Mouse (Mus musculus) limb, embryonic 14.5 days (tissue): ENCODE results near the gene Fgfr2. TPM values are rescaled to one million over a fixed set of nuclear protein-coding genes. Genes with fewer than 3 reads are reported as not detected.

Experiments
- ATAC-seq: fragments of 200-750 bp; cut with Nextera tagmentation; 2 replicates; pipeline ENCODE4 v1.8.0; 2017; ENCODE audit warnings: low read depth, moderate number of reproducible peaks, moderate TSS enrichment; ENCODE audit not compliant: low FRiP score
- DNase-seq: peaks from one replicate; pipeline ENCODE4 v3.0.0-alpha.2; 2015; ENCODE audit warnings: low spot score
- H3K27ac ChIP-seq: fragments of 300-500 bp; sonication (generic); replicated peaks from 2 replicates; pipeline ENCODE4 v1.5.1; 2014; ENCODE audit warnings: low read depth, mild to moderate bottlenecking, low read length, moderate library complexity, mixed read lengths
- H3K27me3 ChIP-seq: fragments of 300-500 bp; sonication (generic); 2 replicates; pipeline ENCODE4 v1.6.1; 2014; ENCODE audit warnings: low read length, mixed read lengths; ENCODE audit not compliant: control insufficient read depth, insufficient read depth
- H3K36me3 ChIP-seq: fragments of 300-500 bp; sonication (generic); 2 replicates; pipeline ENCODE4 v1.6.1; 2014; ENCODE audit warnings: mild to moderate bottlenecking, low read length, moderate library complexity, mixed read lengths; ENCODE audit not compliant: control insufficient read depth, insufficient read depth
- H3K4me1 ChIP-seq: fragments of 300-500 bp; sonication (generic); 2 replicates; pipeline ENCODE4 v1.6.1; 2014; ENCODE audit warnings: antibody characterized with exemption, low read length, mixed read lengths; ENCODE audit not compliant: control insufficient read depth, insufficient read depth
- H3K4me2 ChIP-seq: fragments of 300-500 bp; sonication (generic); replicated peaks from 2 replicates; pipeline ENCODE4 v1.6.1; 2014; ENCODE audit warnings: low read depth, mild to moderate bottlenecking, low read length, moderate library complexity; ENCODE audit not compliant: severe bottlenecking
- H3K4me3 ChIP-seq: fragments of 300-500 bp; sonication (generic); replicated peaks from 2 replicates; pipeline ENCODE4 v1.5.1; 2014; ENCODE audit warnings: low read length
- H3K9ac ChIP-seq: fragments of 300-500 bp; sonication (generic); 2 replicates; pipeline ENCODE4 v1.6.1; 2014; ENCODE audit warnings: mild to moderate bottlenecking, low read depth, low read length, moderate library complexity; ENCODE audit not compliant: severe bottlenecking
- H3K9me3 ChIP-seq: fragments of 300-500 bp; sonication (generic); 2 replicates; pipeline ENCODE4 v1.6.1; 2016; ENCODE audit warnings: low read length; ENCODE audit not compliant: control insufficient read depth
- POLR2A ChIP-seq: fragments of 200-500 bp; IDR thresholded peaks from 2 replicates; pipeline ENCODE4 v1.8.0; 2012; ENCODE audit warnings: inconsistent platforms, mild to moderate bottlenecking, moderate library complexity, borderline replicate concordance; ENCODE audit not compliant: insufficient read depth, insufficient read length; ENCODE audit errors: extremely low read depth
- WGBS: fragments of 180-500 bp; shearing (Covaris S2); extraction: QIAGEN DNeasy Blood & Tissue Kit; methylation state at CpG from one replicate; pipeline ENCODE4 v1.1.7; 2014; 5-methylcytosine and 5-hydroxymethylcytosine counted together
- polyA plus RNA-seq, 2 experiments: library from polyadenylated mRNA; depleted of rRNA in 1 of 2; stranded (reverse) in 1 of 2; unstranded in 1 of 2; fragments of >200 nt; fragmentation: Nextera tagmentation in 1 of 2; extraction: Ambion mirVana in 1 of 2; gene quantifications; 2 replicates each; pipeline versions ENCODE4 v1.2.1 to v1.2.3; 2012 to 2014

The Fgfr2 gene
- polyA plus RNA-seq, 2 experiments: 131 to 133 TPM

- peak overlapping the region; percentile 84 for H3K4me3 ChIP-seq
- 0 out of 2 replicates have a peak, but pooled peaks cover 7% of the 10 kb centered on the region for H3K27me3 ChIP-seq
- H3K4me1 ChIP-seq: peaks cover 29% of the 10 kb centered on the region
- H3K9me3 ChIP-seq: no peaks in the 10 kb centered on the region
- peak overlapping the region; percentile 94 for H3K27ac ChIP-seq
- WGBS: under 1% methylated on average over 45 of the region's 102 CpGs
- no peak for TF ChIP-seq POLR2A
- H3K4me2 ChIP-seq: peak overlapping the region; percentile 96
- ATAC-seq (peak; percentile 3; the same call in 1 of the 2 replicates), DNase-seq (peak; percentile 34)
- peak overlapping the region; percentile 90 for H3K9ac ChIP-seq
- H3K36me3 ChIP-seq: no peaks in the 10 kb centered on the region
These were observed 539 bp downstream of the Fgfr2 start for GRCm38 (mm10) chr7:133122379-133123243.

GRCm38 (mm10) chr7:133121661-133122378 is 1.3 kb downstream of the Fgfr2 start:
- H3K9me3 ChIP-seq: no peaks in the 10 kb centered on the region
- H3K4me3 ChIP-seq: peak overlapping the region; percentile 84
- WGBS: under 1% methylated on average over 51 of the region's 94 CpGs
- DNase-seq (no peak), ATAC-seq (peak; percentile 7; the same call in 1 of the 2 replicates)
- H3K9ac ChIP-seq: peak overlapping the region; percentile 90
- peaks cover 37% of the 10 kb centered on the region for H3K4me1 ChIP-seq
- H3K27ac ChIP-seq: peak overlapping the region; percentile 94
- no peaks in the 10 kb centered on the region for H3K36me3 ChIP-seq
- H3K27me3 ChIP-seq: 0 out of 2 replicates have a peak, but pooled peaks cover 7% of the 10 kb centered on the region
- H3K4me2 ChIP-seq: peak overlapping the region; percentile 96
- no peak for TF ChIP-seq POLR2A

- no peak for DNase-seq
- H3K4me1 ChIP-seq: peaks cover 44% of the 10 kb centered on the region
- 0 out of 2 replicates have a peak, but pooled peaks cover 7% of the 10 kb centered on the region for H3K27me3 ChIP-seq
- H3K36me3 ChIP-seq: no peaks in the 10 kb centered on the region
- 3% methylated on average over 14 of the region's 14 CpGs for WGBS
- no peaks in the 10 kb centered on the region for H3K9me3 ChIP-seq
- peak overlapping the region; percentile 90 for H3K9ac ChIP-seq
- H3K4me3 ChIP-seq: peak overlapping the region; percentile 84
- no peak for ATAC-seq
- H3K4me2 ChIP-seq: peak overlapping the region; percentile 96
- no peak for TF ChIP-seq POLR2A
- peak overlapping the region; percentile 94; the same call in 1 of the 2 replicates for H3K27ac ChIP-seq
These were observed 2.0 kb downstream of the Fgfr2 start for GRCm38 (mm10) chr7:133121080-133121607.

- Histone ChIP-seq H3K9ac (peak overlapping the region; percentile 34; the same call in 1 of the 2 replicates), H3K9me3 (no peaks in the 10 kb centered on the region), H3K4me1 (peaks cover 52% of the 10 kb centered on the region), H3K27ac (no peak overlapping the region), H3K27me3 (0 out of 2 replicates have a peak, but pooled peaks cover 4% of the 10 kb centered on the region), H3K4me3 (peak overlapping the region; percentile 84), H3K36me3 (no peaks in the 10 kb centered on the region), H3K4me2 (peak overlapping the region; percentile 96)
- ATAC-seq: no peak
- no peak for DNase-seq
- TF ChIP-seq POLR2A: no peak
- 6% methylated on average over 15 of the region's 15 CpGs for WGBS
These were observed 2.9 kb downstream of the Fgfr2 start for GRCm38 (mm10) chr7:133120221-133120751.

GRCm38 (mm10) chr7:133117815-133118214 is 5.3 kb downstream of the Fgfr2 start:
- WGBS: 28% methylated on average over 2 of the region's 2 CpGs
- no peaks in the 10 kb centered on the region for H3K9me3 ChIP-seq
- H3K27ac ChIP-seq: no peak overlapping the region
- H3K4me2 ChIP-seq: no peak overlapping the region
- ATAC-seq (no peak), DNase-seq (no peak)
- no peaks in the 10 kb centered on the region for H3K36me3 ChIP-seq
- no peak for TF ChIP-seq POLR2A
- H3K4me1 ChIP-seq: peaks cover 67% of the 10 kb centered on the region
- no peaks in the 10 kb centered on the region for H3K27me3 ChIP-seq
- no peak overlapping the region for H3K4me3 ChIP-seq
- no peak overlapping the region for H3K9ac ChIP-seq
